Mouse (Mus musculus): ENCODE results near the gene Lhfp. TPM values are rescaled to one million over a fixed set of nuclear protein-coding genes. Genes with fewer than 3 reads are reported as not detected.

Gene Lhfp
- polyA plus RNA-seq, 1 experiment = 12.1 TPM

- Histone ChIP-seq H3K27ac (ENCODE audit: insufficient read depth, low read length) (no peak overlapping the region), H3K27me3 (ENCODE audit: control insufficient read depth, insufficient read depth, low read length, poor library complexity, severe bottlenecking) (no peaks in the 10 kb centered on the region), H3K36me3 (ENCODE audit: control insufficient read depth, insufficient read depth, low read length, poor library complexity, severe bottlenecking) (no peaks in the 10 kb centered on the region), H3K4me1 (ENCODE audit: control insufficient read depth, insufficient read depth, low read length) (no peaks in the 10 kb centered on the region), H3K4me3 (ENCODE audit: low read depth, low read length) (no peak overlapping the region), H3K9ac (ENCODE audit: low read depth, poor library complexity, severe bottlenecking) (no peak overlapping the region), H3K9me3 (replicated peaks; ENCODE audit: control insufficient read depth, insufficient read depth, low read length, poor library complexity, severe bottlenecking) (no peaks in the 10 kb centered on the region)
- no peak for TF ChIP-seq POLR2A (IDR thresholded peaks at IDR 0.05; ENCODE audit: insufficient read depth, low read length)
- TF ChIP-seq CTCF (IDR thresholded peaks at IDR 0.05; ENCODE audit: low read depth, low read length) = no peak
- no peak for TF ChIP-seq EP300 (IDR thresholded peaks at IDR 0.05; ENCODE audit: insufficient read depth, low read depth, low read length)
Observed at GRCm38 (mm10) chr3:53205706-53206105, 164.4 kb downstream of the Lhfp start.

- no peaks in the 10 kb centered on the region for H3K36me3 ChIP-seq (ENCODE audit: control insufficient read depth, insufficient read depth, low read length, poor library complexity, severe bottlenecking)
- H3K4me1 ChIP-seq (ENCODE audit: control insufficient read depth, insufficient read depth, low read length) = no peaks in the 10 kb centered on the region
- H3K4me3 ChIP-seq (ENCODE audit: low read depth, low read length) = no peak overlapping the region
- no peaks in the 10 kb centered on the region for H3K9me3 ChIP-seq (replicated peaks; ENCODE audit: control insufficient read depth, insufficient read depth, low read length, poor library complexity, severe bottlenecking)
- TF ChIP-seq EP300 (IDR thresholded peaks at IDR 0.05; ENCODE audit: insufficient read depth, low read depth, low read length) (no peak), POLR2A (IDR thresholded peaks at IDR 0.05; ENCODE audit: insufficient read depth, low read length) (no peak), CTCF (IDR thresholded peaks at IDR 0.05; ENCODE audit: low read depth, low read length) (no peak)
- H3K9ac ChIP-seq (ENCODE audit: low read depth, poor library complexity, severe bottlenecking) = no peak overlapping the region
- H3K27ac ChIP-seq (ENCODE audit: insufficient read depth, low read length) = no peak overlapping the region
- H3K27me3 ChIP-seq (ENCODE audit: control insufficient read depth, insufficient read depth, low read length, poor library complexity, severe bottlenecking) = no peaks in the 10 kb centered on the region
Observed at GRCm38 (mm10) chr3:53206509-53207224, 165.3 kb downstream of the Lhfp start.

GRCm38 (mm10) chr3:53207225-53207528 lies 165.8 kb downstream of the Lhfp start:
- no peak overlapping the region for H3K9ac ChIP-seq (ENCODE audit: low read depth, poor library complexity, severe bottlenecking)
- no peak overlapping the region for H3K27ac ChIP-seq (ENCODE audit: insufficient read depth, low read length)
- H3K36me3 ChIP-seq (ENCODE audit: control insufficient read depth, insufficient read depth, low read length, poor library complexity, severe bottlenecking) = no peaks in the 10 kb centered on the region
- H3K4me1 ChIP-seq (ENCODE audit: control insufficient read depth, insufficient read depth, low read length) = no peaks in the 10 kb centered on the region
- H3K4me3 ChIP-seq (ENCODE audit: low read depth, low read length) = no peak overlapping the region
- H3K27me3 ChIP-seq (ENCODE audit: control insufficient read depth, insufficient read depth, low read length, poor library complexity, severe bottlenecking) = no peaks in the 10 kb centered on the region
- TF ChIP-seq CTCF (IDR thresholded peaks at IDR 0.05; ENCODE audit: low read depth, low read length) (no peak), EP300 (IDR thresholded peaks at IDR 0.05; ENCODE audit: insufficient read depth, low read depth, low read length) (no peak), POLR2A (IDR thresholded peaks at IDR 0.05; ENCODE audit: insufficient read depth, low read length) (no peak)
- H3K9me3 ChIP-seq (replicated peaks; ENCODE audit: control insufficient read depth, insufficient read depth, low read length, poor library complexity, severe bottlenecking) = no peaks in the 10 kb centered on the region

- Histone ChIP-seq H3K27ac (ENCODE audit: insufficient read depth, low read length) (no peak overlapping the region), H3K9me3 (replicated peaks; ENCODE audit: control insufficient read depth, insufficient read depth, low read length, poor library complexity, severe bottlenecking) (no peaks in the 10 kb centered on the region), H3K36me3 (ENCODE audit: control insufficient read depth, insufficient read depth, low read length, poor library complexity, severe bottlenecking) (no peaks in the 10 kb centered on the region), H3K9ac (ENCODE audit: low read depth, poor library complexity, severe bottlenecking) (no peak overlapping the region), H3K27me3 (ENCODE audit: control insufficient read depth, insufficient read depth, low read length, poor library complexity, severe bottlenecking) (no peaks in the 10 kb centered on the region), H3K4me1 (ENCODE audit: control insufficient read depth, insufficient read depth, low read length) (no peaks in the 10 kb centered on the region), H3K4me3 (ENCODE audit: low read depth, low read length) (no peak overlapping the region)
- TF ChIP-seq POLR2A (IDR thresholded peaks at IDR 0.05; ENCODE audit: insufficient read depth, low read length) (no peak), EP300 (IDR thresholded peaks at IDR 0.05; ENCODE audit: insufficient read depth, low read depth, low read length) (no peak), CTCF (IDR thresholded peaks at IDR 0.05; ENCODE audit: low read depth, low read length) (no peak)
Observed at GRCm38 (mm10) chr3:53210691-53211526, 169.6 kb downstream of the Lhfp start.

GRCm38 (mm10) chr3:53212599-53212998 lies 171.3 kb downstream of the Lhfp start:
- no peak overlapping the region for H3K27ac ChIP-seq (ENCODE audit: insufficient read depth, low read length)
- H3K4me3 ChIP-seq (ENCODE audit: low read depth, low read length) = no peak overlapping the region
- H3K27me3 ChIP-seq (ENCODE audit: control insufficient read depth, insufficient read depth, low read length, poor library complexity, severe bottlenecking) = no peaks in the 10 kb centered on the region
- H3K9me3 ChIP-seq (replicated peaks; ENCODE audit: control insufficient read depth, insufficient read depth, low read length, poor library complexity, severe bottlenecking) = no peaks in the 10 kb centered on the region
- H3K36me3 ChIP-seq (ENCODE audit: control insufficient read depth, insufficient read depth, low read length, poor library complexity, severe bottlenecking) = no peaks in the 10 kb centered on the region
- H3K4me1 ChIP-seq (ENCODE audit: control insufficient read depth, insufficient read depth, low read length) = no peaks in the 10 kb centered on the region
- no peak overlapping the region for H3K9ac ChIP-seq (ENCODE audit: low read depth, poor library complexity, severe bottlenecking)
- no peak for TF ChIP-seq CTCF (IDR thresholded peaks at IDR 0.05; ENCODE audit: low read depth, low read length)
- no peak for TF ChIP-seq POLR2A (IDR thresholded peaks at IDR 0.05; ENCODE audit: insufficient read depth, low read length)
- no peak for TF ChIP-seq EP300 (IDR thresholded peaks at IDR 0.05; ENCODE audit: insufficient read depth, low read depth, low read length)

GRCm38 (mm10) chr3:53213346-53213745 lies 172.0 kb downstream of the Lhfp start:
- Histone ChIP-seq H3K4me3 (ENCODE audit: low read depth, low read length) (no peak overlapping the region), H3K27ac (ENCODE audit: insufficient read depth, low read length) (no peak overlapping the region), H3K9ac (ENCODE audit: low read depth, poor library complexity, severe bottlenecking) (no peak overlapping the region), H3K36me3 (ENCODE audit: control insufficient read depth, insufficient read depth, low read length, poor library complexity, severe bottlenecking) (no peaks in the 10 kb centered on the region), H3K4me1 (ENCODE audit: control insufficient read depth, insufficient read depth, low read length) (no peaks in the 10 kb centered on the region), H3K9me3 (replicated peaks; ENCODE audit: control insufficient read depth, insufficient read depth, low read length, poor library complexity, severe bottlenecking) (no peaks in the 10 kb centered on the region), H3K27me3 (ENCODE audit: control insufficient read depth, insufficient read depth, low read length, poor library complexity, severe bottlenecking) (no peaks in the 10 kb centered on the region)
- no peak for TF ChIP-seq CTCF (IDR thresholded peaks at IDR 0.05; ENCODE audit: low read depth, low read length)

All from ES-Bruce4 (cell line).